Mouse (Mus musculus): ENCODE data around the gene Ctrc.

The Ctrc gene

DNA sequence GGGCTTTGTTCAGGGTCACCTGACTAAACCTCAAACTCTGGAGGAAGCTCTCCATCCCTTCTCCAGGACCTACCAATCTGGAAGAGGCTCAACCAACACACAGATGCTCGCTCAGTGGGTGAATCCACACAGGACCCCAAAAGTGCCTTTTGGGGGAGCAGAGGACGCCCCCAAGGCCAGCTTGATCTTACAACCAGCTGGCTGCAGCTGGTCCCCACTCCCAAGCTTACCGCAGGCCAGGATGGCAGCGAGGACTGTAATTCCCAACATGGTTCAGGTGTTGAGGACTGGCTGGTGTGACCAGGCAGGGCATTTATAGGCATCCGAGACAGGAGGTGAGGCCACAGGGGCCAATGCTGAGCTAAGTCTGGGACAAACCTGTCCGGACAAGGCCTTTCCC, at the start of gene Ctrc:
Ctrc (minus strand) TSS at position 361 of the 400 bp plus-strand sequence.
- no peak for DNase-seq (ENCODE audit: extremely low read depth, low read depth)

DNA sequence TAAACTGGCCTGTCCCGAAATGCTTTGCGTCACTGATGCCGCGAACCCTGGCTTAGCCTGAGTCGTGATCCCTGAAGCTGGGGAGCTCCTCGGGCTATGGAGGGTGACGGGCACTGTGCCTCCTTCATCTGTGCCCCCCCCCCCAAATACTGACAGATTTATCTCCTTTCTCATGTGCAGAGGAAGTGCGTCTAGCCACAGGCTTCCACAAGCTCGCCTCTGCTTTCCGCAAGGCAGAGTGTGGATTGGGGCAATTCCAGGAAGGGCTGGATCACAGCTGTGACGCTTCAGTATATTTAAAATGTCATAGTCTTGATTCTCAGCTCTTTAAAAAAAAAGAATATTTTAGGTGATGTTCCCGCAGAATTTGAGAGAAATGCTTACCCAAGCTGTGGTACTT, 49.6 kb upstream of the Ctrc start:
- no peak for DNase-seq (ENCODE audit: extremely low read depth, low read depth)

DNA sequence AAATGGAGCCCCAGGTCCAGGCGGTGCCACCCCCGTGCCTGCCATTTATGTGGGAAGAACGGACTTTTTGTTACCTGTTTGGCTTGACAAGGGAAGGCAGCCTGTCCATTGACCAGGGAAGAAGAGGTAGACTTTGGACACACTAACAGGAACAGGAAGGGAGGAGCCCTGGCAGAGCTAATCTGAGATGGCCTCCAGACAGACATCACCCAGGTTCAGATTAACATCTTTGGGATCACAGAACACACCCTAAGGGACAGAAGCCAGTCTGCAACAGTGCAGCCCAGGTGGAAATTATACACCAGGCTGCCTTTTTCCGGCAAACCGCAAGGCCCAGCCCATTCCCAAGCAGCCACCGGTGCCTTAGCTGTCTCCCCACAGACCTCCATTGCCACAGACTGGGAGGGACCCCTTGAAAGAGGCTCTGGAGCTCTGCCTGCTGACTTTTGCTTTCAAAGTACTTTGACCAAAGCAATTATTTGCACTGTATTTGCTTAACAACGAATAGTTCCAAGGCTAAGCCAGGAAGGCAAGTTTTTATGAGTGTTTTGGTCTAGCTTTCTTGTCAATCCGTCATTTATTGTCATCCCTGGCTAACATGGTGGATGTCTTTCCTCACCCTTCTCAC, 47.1 kb upstream of the Ctrc start:
- no peak for DNase-seq (ENCODE audit: extremely low read depth, low read depth)

DNA sequence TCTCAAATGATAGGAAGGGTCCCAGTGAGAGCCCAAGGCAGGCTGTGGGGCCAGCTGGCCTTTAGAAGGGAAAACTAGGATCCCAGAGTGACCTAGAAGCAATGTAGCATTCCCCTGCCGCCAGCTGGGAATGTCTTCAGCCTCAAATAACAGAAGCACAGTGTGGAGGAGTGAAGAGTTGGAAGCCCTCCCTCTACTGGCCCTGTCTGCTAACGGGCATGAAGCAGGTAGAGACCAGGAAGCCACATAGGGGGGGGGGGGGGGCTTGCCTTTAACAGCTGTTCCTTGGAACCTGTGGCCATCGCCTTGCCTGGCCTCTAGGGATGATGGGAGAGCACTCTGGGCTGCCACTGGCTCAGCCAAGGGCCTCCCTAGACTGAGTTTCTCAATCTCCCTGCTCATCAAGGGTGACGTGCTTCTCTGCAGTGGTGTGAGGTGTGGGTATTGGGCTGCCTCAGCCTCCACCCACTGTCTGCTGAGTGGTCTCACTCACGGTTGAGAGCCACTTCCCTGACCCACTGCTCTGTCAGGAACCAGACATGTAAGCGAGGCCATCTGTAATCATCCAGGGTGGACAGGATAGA, 40.3 kb upstream of the Ctrc start:
- no peak for DNase-seq (ENCODE audit: extremely low read depth, low read depth)

DNA sequence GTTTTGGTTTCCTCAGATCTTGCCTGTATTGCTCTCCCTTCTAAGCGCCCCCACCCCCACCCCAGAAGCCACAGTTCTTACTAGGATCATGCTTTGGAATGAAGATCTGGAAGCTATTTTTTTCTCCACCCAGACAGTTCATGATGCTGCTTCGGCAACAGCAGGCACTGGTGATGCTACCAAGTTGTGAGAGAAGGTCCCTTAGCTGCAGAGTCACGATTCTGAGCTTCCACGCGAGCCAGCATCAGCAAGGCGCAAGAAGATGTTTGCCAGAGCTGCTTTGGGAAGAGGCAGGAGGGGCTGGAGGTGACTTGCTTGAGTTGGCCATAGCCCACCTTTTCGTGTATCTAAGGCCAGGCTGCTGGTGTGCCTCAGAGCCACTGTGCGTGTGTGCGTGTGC, 39.3 kb upstream of the Ctrc start:
- no peak for DNase-seq (ENCODE audit: extremely low read depth, low read depth)

DNA sequence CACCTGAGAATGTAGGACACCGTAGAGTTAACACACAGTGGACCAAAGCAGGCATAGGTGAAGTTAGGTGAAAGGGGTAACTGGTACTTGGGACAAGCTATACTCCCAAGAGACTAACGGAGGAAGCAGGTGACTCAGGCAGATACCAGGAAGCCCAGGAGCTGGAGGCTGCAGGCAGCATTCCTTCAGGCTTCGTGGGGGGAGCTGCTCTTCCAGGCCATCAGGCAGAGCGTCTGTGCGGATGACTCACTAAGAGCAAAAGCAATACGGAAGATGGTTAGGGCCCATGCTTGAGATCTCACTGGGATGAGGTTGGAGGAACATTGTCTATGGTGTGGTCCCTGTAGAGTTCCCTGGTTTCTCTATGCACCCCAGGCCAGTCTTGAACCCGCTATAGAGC, 36.7 kb upstream of the Ctrc start:
- no peak for DNase-seq (ENCODE audit: extremely low read depth, low read depth)

DNA sequence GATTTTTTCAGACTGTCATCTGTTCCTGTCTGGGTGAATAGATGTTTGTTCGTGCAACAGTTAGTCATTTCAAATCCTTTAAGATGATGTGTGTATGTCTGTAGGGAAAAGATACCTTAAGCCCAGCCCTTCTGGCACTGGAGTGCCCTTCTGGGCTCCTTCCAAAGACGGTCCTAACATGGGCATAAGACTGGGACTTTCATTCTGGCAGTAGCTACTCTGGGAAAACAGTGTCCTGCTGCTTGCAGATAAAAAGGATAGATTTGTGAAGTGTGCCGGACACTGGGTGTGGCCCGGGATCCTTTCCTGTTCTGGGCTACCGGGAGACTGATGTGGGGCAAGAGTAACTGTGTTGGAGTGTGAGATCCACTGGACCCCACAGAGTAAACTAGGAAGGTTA, 35.8 kb upstream of the Ctrc start:
- DNase-seq (ENCODE audit: extremely low read depth, low read depth): no peak

DNA sequence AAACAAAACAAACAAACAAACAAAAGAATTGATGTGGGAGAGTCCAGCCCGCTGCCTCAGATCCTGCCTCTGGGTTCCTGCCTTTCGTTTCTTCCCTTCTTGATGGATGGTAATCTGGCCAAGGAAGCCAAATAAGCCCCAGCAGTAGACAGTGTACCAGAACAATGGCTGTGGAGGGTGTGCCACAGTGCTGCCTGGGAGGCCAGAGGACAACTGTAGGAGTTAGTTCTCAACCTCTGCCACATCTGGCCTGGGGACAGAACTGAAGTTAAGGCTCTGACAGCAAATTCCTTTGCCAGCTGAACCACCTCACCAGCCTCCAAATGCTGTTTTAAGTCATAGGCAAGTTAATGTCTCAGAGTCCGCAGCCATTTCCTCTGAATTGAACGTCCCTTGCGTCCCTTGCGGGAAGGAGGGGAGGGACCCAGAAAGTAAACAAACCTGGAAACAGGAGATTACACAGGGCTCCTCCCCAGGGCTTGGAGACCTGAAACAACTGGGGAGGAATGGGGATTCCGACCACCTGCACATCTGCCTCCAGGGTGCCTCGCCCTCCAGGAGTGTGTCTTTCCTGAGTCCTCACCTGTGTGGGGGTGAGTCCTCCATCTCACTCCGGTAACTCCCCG, 35.2 kb upstream of the Ctrc start:
- no peak for DNase-seq (ENCODE audit: extremely low read depth, low read depth)

DNA sequence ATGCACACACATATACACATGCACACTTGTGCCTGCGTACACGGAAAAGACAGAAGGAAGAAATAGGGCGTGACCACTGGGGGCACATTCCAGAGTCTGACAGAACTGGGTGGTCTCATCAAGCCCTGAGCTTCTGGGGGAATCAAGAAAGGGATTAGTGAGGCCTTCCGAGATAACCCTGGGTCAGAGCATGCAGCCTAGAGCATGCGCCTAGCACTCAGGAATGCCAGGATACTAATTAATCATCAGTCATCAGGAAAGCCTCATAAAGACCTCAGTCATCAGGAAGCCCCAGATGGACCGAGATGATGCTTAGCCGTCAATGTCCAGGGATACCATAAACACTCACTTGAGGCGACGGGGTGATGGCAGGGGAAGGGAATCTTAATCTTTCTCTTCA, 33.7 kb upstream of the Ctrc start:
- no peak for DNase-seq (ENCODE audit: extremely low read depth, low read depth)

DNA sequence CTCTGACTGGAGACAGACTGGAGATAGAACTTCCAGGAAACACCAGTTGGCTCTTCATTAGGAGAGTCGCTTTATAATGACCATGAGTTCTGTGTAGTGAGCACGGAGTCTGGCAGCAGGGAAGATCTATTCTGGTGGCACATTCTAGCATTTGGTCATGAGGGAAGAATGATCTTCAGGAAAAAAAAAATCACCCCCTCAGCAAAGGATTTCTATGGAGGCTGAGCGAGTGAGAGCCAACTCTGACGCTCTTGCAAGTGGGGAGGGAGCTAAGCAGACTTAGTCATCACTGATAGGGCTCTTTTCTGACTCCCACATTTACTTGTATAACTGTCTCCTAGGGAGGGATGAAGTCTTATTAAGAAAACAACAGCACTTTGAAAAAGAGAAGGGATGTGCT, 32.9 kb upstream of the Ctrc start:
- no peak for DNase-seq (ENCODE audit: extremely low read depth, low read depth)

DNA sequence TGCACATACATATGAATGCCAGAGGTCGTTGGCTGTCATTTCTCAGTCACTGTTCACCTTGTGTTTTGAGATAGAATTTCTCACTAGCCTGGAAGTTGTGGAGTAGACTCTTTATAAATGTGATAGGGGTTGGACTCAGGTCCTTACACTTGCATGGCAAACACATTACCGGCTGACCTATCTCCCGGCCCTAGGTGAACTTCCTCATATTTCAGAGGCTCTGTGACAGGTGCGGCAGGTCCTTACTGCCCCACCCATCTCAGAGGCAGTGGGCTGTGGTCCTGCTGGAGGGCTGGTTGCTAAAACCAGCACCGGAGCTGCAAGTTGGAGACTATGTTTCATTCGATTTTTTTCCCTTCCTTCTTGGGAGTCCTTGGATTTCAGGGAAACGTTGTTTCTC, 32.5 kb upstream of the Ctrc start:
- no peak for DNase-seq (ENCODE audit: extremely low read depth, low read depth)

DNA sequence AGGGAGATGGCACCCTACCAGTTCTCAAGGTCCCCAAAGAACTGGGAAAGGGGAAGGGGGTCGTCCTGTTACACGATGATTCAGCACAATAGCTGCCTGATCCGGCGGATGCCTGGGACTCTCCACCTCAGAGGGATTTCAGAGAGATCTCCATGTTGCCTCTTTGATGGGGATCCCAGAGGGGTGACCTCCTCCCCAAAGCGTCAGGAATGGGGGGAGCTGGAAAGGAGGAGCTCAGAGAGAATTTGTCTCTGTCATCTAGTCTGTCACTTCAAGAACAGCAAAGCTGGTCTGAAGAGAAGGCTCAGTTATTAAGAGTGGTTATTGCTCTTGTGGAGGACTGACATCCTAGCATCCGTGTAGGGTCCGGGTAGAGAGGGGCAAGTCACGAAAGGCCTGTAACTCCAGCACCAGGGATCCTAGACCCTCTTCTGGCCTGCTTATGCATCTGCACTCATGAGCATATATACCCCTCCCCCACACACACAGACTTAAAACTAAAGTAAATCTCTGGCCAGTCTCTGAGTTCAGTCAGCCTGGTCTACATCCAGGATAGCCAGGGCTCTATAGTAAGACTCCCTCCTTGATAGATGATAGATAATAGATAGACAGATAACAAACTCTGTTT, 29.4 kb upstream of the Ctrc start:
- DNase-seq (ENCODE audit: extremely low read depth, low read depth): no peak

DNA sequence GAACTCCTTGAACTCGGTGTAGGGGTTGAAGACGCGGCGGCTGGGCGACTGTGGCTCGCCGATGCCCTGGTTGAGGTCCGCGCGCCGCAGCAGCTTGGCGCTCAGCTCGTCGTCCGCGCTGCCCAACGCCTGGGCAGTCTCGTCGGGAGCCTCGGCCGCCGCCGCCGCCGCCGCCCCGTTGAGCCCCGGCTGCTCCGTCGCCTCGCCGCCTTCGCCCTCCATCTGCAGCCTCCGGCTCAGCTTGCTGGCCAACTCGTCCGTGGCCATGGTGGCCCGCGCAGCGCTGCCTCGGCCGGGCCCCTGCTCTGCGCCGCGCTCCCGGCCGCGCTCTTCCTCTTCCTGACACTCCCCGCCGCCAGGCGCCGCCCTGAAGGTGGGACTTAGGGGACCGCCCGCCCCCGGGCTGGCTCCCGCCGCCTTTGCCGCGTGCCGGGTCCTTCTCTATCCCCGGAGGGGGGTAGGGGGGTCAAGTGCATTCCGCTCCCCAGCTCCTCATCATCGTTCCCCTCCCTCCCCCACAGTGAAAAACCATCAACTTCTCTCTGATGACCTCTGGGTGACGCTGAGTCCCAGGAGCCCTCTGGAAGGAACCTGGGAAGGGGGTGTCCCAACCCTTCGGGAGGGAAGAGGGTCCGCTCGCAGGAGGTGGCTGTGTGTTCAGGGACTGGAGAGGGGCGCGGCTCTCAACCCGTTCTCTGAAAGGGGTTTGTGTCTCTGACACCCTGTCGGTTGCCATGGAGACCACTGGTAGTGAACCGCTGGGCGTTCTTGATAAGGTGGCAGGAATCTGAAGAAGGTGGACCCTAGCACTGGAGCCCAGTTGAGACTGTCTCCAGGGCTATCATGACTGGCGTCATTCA, 28.7 kb upstream of the Ctrc start, which contains the start of gene Efhd2:
Efhd2 (minus strand) TSS at position 320 of the 860 bp plus-strand sequence.
- DNase-seq (ENCODE audit: extremely low read depth, low read depth): peak; percentile 72

DNA sequence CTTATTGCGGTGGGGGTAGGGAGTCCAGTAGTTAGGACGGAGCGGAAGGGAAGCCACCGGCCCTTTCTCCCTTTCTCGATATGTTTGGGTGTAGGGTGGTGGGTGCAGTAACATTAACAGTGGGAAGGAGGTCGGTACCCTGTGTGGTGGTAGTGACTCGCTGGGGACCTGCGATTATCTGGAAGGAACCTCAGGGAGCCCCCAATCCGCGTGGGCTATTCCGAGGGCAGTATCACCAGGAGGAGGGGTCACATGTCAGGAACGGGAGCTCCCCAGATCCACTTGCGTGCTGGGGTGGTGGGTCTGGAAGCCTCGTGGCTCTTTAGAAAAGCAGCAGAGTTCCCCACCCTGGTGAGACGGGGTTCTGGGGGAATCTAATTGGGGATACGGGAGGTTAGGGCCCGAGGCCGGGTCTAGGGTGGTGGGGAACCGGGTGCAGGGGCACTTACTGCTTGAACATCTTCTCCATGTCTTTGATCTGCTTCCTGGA, 28.0 kb upstream of the Ctrc start:
- no peak for DNase-seq (ENCODE audit: extremely low read depth, low read depth)

DNA sequence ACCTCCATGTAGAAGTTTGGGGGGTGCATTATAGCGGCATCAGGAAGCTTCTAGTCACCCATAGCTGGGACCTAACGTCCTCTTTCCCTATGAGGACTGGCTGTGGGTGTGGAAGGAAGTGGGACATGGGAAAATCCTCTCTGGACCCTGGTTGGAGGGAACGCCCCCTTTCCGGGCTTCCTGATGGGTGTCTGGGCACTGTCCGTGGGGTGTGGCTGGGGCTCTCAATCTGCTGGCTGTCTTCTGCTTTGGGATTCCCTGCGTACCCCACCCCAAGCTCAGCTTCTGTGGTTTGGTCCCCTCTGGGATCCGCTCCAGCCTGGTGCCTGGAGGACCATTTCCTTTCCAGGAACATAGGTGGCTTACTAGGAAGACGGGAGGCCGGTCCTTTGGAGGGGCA, 26.8 kb upstream of the Ctrc start:
- no peak for DNase-seq (ENCODE audit: extremely low read depth, low read depth)

DNA sequence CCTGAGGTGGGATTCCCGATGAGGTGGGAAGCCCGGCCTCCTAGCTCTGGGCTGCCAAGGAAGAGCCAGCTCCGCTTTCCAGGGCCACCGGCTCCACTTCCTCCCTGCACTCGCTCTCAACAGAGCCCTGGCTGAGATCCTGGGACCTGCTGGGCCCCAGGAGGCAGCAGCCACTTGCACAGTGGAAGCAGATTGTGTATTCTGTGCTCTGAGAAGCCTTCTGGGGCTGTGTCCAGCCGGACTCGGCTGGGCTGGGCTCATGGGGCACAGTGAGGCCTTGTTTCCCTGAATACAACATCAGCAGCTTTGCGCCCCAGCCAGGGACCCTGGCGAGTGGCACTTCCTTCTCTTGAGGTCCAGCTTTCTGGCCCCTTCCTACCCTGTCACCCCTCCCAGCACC, 25.8 kb upstream of the Ctrc start:
- DNase-seq (ENCODE audit: extremely low read depth, low read depth): no peak

DNA sequence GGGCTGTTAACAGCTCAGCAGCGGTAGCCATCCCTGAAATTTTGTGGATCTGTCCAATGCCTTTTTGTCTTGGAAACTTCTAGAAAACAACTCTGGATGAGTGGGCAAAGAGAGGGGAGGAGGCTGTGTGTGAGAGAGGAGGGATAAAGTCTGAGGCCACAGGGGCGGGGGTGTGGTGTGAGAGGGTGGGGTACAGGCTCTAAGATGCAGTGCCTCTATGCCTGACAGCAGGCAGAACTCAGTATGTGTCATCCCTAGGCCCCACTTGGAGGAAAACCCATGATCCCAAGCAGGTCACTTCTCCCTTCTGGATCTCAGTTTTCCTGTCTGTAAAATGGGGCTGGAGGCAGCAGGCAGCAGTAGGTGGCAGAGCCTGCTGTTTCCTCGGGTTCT, 25.2 kb upstream of the Ctrc start:
- DNase-seq (ENCODE audit: extremely low read depth, low read depth): no peak

DNA sequence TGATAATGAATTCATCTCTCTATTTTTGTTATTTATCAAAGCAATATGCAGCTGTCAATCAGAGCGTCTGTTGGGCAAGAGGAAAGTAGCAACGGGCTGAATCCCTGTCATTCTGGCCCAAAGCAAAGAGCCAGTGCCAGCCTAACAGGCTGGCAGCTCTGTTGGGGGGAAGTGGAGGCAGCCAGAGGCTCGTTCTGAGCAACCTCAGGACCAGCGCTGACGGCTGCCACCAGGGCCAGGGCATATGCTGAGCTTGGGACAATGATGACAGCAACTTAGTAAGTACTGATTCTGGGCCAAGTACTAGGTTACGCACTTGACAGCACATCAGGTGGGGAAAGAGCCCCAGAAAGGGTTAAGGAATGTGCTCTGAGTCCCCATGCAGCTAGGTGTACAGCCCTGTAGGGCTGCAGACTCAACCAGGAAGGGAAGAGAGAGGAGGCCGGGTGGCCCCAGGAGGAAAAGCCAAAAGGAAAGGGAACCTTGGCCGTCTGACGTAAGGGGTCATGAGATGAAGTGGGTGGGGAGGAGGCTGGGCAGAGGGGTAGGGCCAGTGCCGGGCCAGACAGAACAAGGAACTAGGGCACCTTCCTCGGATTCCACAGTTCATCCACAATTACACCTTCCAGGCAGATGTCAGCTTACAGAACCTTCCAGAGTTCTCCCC, 24.6 kb upstream of the Ctrc start:
- no peak for DNase-seq (ENCODE audit: extremely low read depth, low read depth)

DNA sequence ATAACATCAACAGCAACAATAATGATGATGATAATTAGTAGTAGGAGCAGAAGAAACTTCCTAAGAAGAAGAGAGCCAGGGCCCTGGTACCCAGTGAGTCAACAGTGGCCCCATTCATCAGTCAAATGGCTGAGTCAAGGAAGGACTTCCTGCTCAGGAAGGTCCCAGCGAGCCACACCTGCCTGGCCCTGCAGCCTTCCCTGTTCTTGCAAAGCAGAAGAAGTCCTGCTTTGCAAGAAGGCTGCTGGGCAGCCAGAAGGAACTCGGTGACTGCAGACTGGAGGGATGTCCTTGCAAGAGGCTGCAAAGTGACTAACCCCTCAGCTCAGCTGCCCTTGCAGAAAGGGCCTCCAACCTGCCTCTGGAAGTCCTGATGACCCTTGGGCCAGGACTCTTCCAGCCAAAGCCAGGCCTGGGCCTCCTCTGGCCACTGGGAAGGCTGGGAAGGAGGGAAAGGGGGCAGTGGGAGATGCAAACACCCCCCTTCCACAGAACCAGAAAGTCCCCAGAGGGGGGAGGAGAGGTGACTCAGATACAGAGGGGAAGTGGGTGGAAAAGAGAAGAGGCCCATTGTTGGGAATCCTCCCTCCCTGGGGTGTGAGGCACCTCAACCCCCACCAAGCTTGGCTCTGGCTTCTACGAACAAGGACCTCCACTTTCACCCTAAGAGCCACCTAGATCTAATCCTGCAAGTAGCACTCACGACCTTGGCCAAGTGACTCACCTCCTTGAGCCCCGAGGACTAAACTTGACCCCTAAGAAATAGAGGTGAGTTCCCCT, 23.5 kb upstream of the Ctrc start:
- DNase-seq (ENCODE audit: extremely low read depth, low read depth): no peak

DNA sequence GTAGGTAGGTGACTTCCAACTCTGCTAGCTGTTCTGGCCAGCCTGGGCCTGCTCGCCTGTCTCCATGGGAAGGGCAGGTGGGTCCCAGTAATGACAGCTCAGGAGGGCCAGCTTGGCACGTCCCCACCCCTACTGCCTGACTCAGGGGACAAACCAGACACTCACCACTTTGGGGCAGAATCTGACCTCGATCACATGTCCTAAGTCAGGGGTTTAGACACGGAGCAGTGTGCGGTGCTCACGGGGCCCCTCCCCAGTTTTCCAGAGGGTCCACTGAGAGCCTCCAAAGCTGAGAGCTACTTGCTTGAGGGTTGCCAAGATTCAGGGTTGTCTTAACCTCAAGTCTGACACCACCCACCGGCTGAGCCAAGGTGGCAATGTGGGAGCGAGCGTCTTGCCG, 21.9 kb upstream of the Ctrc start:
- no peak for DNase-seq (ENCODE audit: extremely low read depth, low read depth)

Measured in MEL-GATA-1-ER (cell line).